Comparison of ENCODE assay signal across 22 mouse cellular contexts in genomic region chr5:132649771-132650170, GRCm38 (mm10).
DNase-seq lines count a peak whose midpoint lies in the region; ATAC-seq lines count a peak whose summit lies in the region.
"Had no signal": no experiment of that assay in that cellular context is flagged by ENCODE, and none has a peak within 500 bp of the region (broad histone marks: within the 10 kb centered on the region; RNA-seq: fewer than 3 reads in every experiment).

No protein-coding gene starts in this region.

- no peak overlapping the region for H3K4me3 ChIP-seq in intestine, embryonic 16.5 days (ENCODE audit: low read length)
- H3K4me3 ChIP-seq in intestine, embryonic 15.5 days (replicated peaks) = no peak overlapping the region
- H3K4me3 ChIP-seq: embryonic facial prominence, embryonic 12.5 days; forebrain, embryonic 15.5 days; heart, embryonic 13.5 days; hindbrain, embryonic 15.5 days had no signal

- H3K27me3 ChIP-seq in intestine, embryonic 16.5 days (replicated peaks; ENCODE audit: control insufficient read depth, insufficient read depth, low read length) = no peaks in the 10 kb centered on the region
- no peaks in the 10 kb centered on the region for H3K27me3 ChIP-seq in intestine, embryonic 15.5 days (replicated peaks)
- H3K27me3 ChIP-seq: embryonic facial prominence, embryonic 12.5 days; forebrain, embryonic 15.5 days; hindbrain, embryonic 15.5 days had no signal

- peaks cover 5% of the 10 kb centered on the region for H3K4me1 ChIP-seq in intestine, embryonic 16.5 days (ENCODE audit: control insufficient read depth, insufficient read depth, low read length)
- H3K4me1 ChIP-seq in intestine, embryonic 15.5 days (replicated peaks) = no peaks in the 10 kb centered on the region

- H3K36me3 ChIP-seq in intestine, embryonic 16.5 days (ENCODE audit: control insufficient read depth, insufficient read depth, low read length) = no peaks in the 10 kb centered on the region
- H3K36me3 ChIP-seq in intestine, embryonic 15.5 days = no peaks in the 10 kb centered on the region
- H3K36me3 ChIP-seq: embryonic facial prominence, embryonic 12.5 days; forebrain, embryonic 15.5 days; G1E; heart, embryonic 13.5 days; hindbrain, embryonic 15.5 days had no signal

- no peak overlapping the region for H3K4me2 ChIP-seq in intestine, embryonic 16.5 days (ENCODE audit: low read depth, low read length)
- no peak overlapping the region for H3K4me2 ChIP-seq in intestine, embryonic 15.5 days (replicated peaks)
- H3K4me2 ChIP-seq: embryonic facial prominence, embryonic 12.5 days; forebrain, embryonic 15.5 days; heart, embryonic 13.5 days; hindbrain, embryonic 15.5 days had no signal

- no peak overlapping the region for H3K27ac ChIP-seq in intestine, embryonic 16.5 days (ENCODE audit: low read length)
- H3K27ac ChIP-seq in intestine, embryonic 15.5 days = no peak overlapping the region
- H3K27ac ChIP-seq: embryonic facial prominence, embryonic 12.5 days; forebrain, embryonic 15.5 days; heart, embryonic 13.5 days; hindbrain, embryonic 15.5 days had no signal

- WGBS in intestine, embryonic 16.5 days = 57% methylated on average over 7 of the region's 7 CpGs
- 52% methylated on average over 7 of the region's 7 CpGs for WGBS in intestine, embryonic 15.5 days

- ATAC-seq in frontal cortex, adult (ENCODE audit: low TSS enrichment) = peak; percentile 80; the same call in 1 of the 2 replicates
- ATAC-seq in intestine, embryonic 16.5 days = peak; percentile 38; the same call in 1 of the 2 replicates
- no peak; the same call in 1 of the 2 replicates for ATAC-seq in intestine, embryonic 15.5 days
- no peak for ATAC-seq in megakaryocyte progenitor cell, adult 5-6 weeks (replicated peaks; ENCODE audit: poor library complexity)
- ATAC-seq: CD4-positive, CD25-positive, alpha-beta regulatory T cell, adult 4 months; forebrain, embryonic 15.5 days had no signal

- no peak for DNase-seq in frontal cortex, postnatal 25 days (ENCODE audit: low spot score in 2 of 2)
- DNase-seq in right cerebral cortex, adult 2 months (ENCODE audit: low spot score in 2 of 2) = peak; percentile 13 to 43
- no peak for DNase-seq in right cerebral cortex, postnatal 14 days
- DNase-seq in kidney, postnatal 14 days = no peak
- DNase-seq: adrenal gland, adult 8-10 months; adrenal gland, postnatal 36 days; B cell, adult 2 months; cerebellum, adult 11-12 months; cerebellum, adult 9-10 months; cerebellum, postnatal 25 days; gastrocnemius, postnatal 14 days; heart, postnatal 36 days had no signal

- no peak overlapping the region for H3K9ac ChIP-seq in intestine, embryonic 16.5 days (ENCODE audit: low read depth, low read length)
- no peak overlapping the region for H3K9ac ChIP-seq in intestine, embryonic 15.5 days
- H3K9ac ChIP-seq: embryonic facial prominence, embryonic 12.5 days; forebrain, embryonic 15.5 days; heart, embryonic 13.5 days; hindbrain, embryonic 15.5 days had no signal

- no peaks in the 10 kb centered on the region for H3K9me3 ChIP-seq in intestine, embryonic 16.5 days (ENCODE audit: control insufficient read depth, low read length)
- no peaks in the 10 kb centered on the region for H3K9me3 ChIP-seq in intestine, embryonic 15.5 days
- H3K9me3 ChIP-seq: embryonic facial prominence, embryonic 12.5 days; forebrain, embryonic 15.5 days; heart, embryonic 13.5 days; hindbrain, embryonic 15.5 days had no signal

Comparison
In these comparisons a context has a peak if more than half of its experiments do, and no peak if none do; other contexts are left out.
1. ATAC-seq: peak in frontal cortex, adult (single experiment) and intestine, embryonic 16.5 days (single experiment); none in intestine, embryonic 15.5 days (single experiment) and megakaryocyte progenitor cell, adult 5-6 weeks (single experiment).
2. DNase-seq: peak in right cerebral cortex, adult 2 months (2 of 2); none in frontal cortex, postnatal 25 days (0 of 2), right cerebral cortex, postnatal 14 days (single experiment) and kidney, postnatal 14 days (single experiment).